Mouse (Mus musculus) intestine, embryonic 15.5 days (tissue): ENCODE results near the gene Prkce. TPM values are rescaled to one million over a fixed set of nuclear protein-coding genes. Genes with fewer than 3 reads are reported as not detected.

ENCODE experiments used
- ATAC-seq: fragments of 200-750 bp; cut with Nextera tagmentation; 2 replicates; pipeline ENCODE4 v1.8.0; 2017; ENCODE audit warnings: moderate TSS enrichment, moderate library complexity
- H3K27ac ChIP-seq: fragments of 300-500 bp; sonication (generic); 2 replicates; pipeline ENCODE4 v1.5.1; 2015; ENCODE audit warnings: mild to moderate bottlenecking, inconsistent platforms
- H3K27me3 ChIP-seq: fragments of 300-500 bp; sonication (generic); replicated peaks from 2 replicates; pipeline ENCODE4 v1.6.1; 2015; ENCODE audit warnings: inconsistent platforms
- H3K36me3 ChIP-seq: fragments of 300-500 bp; sonication (generic); 2 replicates; pipeline ENCODE4 v1.6.1; 2015; ENCODE audit warnings: inconsistent platforms
- H3K4me1 ChIP-seq: fragments of 300-500 bp; sonication (generic); replicated peaks from 2 replicates; pipeline ENCODE4 v1.6.1; 2015; ENCODE audit warnings: inconsistent platforms
- H3K4me2 ChIP-seq: fragments of 300-500 bp; sonication (generic); replicated peaks from 2 replicates; pipeline ENCODE4 v1.6.1; 2015; ENCODE audit warnings: mild to moderate bottlenecking, inconsistent platforms
- H3K4me3 ChIP-seq: fragments of 300-500 bp; sonication (generic); replicated peaks from 2 replicates; pipeline ENCODE4 v1.5.1; 2015; ENCODE audit warnings: inconsistent platforms
- H3K9ac ChIP-seq: fragments of 300-500 bp; sonication (generic); 2 replicates; pipeline ENCODE4 v1.6.1; 2015; ENCODE audit warnings: inconsistent platforms
- H3K9me3 ChIP-seq: fragments of 300-500 bp; sonication (generic); 2 replicates; pipeline ENCODE4 v1.6.1; 2016; ENCODE audit warnings: inconsistent platforms
- WGBS: fragments of 180-500 bp; shearing (Covaris S2); methylation state at CpG from one replicate; pipeline ENCODE4 v1.1.7; 2015; 5-methylcytosine and 5-hydroxymethylcytosine counted together
- polyA plus RNA-seq: library from polyadenylated mRNA; unstranded; fragments of >200 nt; fragmentation: Nextera tagmentation; extraction: Ambion mirVana; gene quantifications from 2 replicates; pipeline ENCODE4 v1.2.1, GENCODE M21; 2015

Prkce gene
- polyA plus RNA-seq, 1 experiment from 2014 or later = 6.6 TPM

DNA sequence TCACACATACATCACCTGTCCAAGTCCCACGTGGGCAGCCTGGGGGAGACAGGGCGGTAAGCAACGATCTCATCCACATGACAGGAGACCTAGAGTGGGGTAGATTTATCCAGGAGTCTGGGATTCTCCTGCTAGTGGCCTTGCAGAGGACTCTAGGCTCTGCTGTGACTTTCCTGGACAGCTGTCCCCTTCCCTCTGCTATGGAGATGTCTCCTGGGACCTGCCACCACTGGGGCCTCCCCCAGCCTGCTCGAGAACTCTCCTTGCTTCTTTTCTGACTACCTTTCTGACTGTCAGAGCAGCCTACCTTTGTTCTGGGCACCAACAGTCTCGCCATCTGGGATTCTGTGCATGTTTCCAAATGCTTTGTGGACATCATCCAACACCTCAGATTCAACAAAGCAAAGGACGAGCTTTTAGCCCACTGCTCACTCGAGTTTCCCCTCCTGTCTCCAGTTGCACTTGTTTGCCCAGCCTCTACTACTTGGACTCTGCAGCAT is 82.9 kb downstream of the Prkce start:
- H3K27me3 ChIP-seq = no peaks in the 10 kb centered on the region
- WGBS = 68% methylated on average over 7 of the region's 7 CpGs
- H3K4me2 ChIP-seq = no peak overlapping the region
- no peak overlapping the region for H3K4me3 ChIP-seq
- no peak overlapping the region for H3K27ac ChIP-seq
- no peaks in the 10 kb centered on the region for H3K36me3 ChIP-seq
- H3K4me1 ChIP-seq = peaks cover 3% of the 10 kb centered on the region; the same call in 1 of the 2 replicates
- no peak for ATAC-seq
- no peak overlapping the region for H3K9ac ChIP-seq
- H3K9me3 ChIP-seq = no peaks in the 10 kb centered on the region

DNA sequence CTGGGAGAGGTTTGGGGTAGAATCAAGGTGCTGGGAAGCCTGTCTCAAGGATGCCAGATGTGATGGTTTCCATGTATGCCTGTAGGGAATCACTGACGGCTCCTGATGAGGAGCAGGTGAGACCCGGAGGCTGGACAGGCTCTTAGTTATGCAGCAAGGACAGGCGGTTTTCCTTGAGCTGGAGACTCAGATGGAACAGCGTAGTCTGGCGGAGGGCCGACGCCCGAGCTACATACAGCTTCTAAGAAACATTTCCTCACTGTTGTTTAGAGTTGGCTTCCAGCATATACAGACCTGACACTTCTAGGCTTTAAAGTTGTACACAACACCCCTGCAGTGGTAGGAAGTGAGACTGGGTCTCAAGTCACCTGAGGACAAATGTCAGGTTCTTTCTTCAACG is 86.3 kb downstream of the Prkce start:
- Histone ChIP-seq H3K27me3 (no peaks in the 10 kb centered on the region), H3K9me3 (no peaks in the 10 kb centered on the region), H3K27ac (no peak overlapping the region), H3K4me2 (no peak overlapping the region), H3K4me3 (no peak overlapping the region), H3K9ac (no peak overlapping the region), H3K36me3 (no peaks in the 10 kb centered on the region), H3K4me1 (peaks cover 3% of the 10 kb centered on the region; the same call in 1 of the 2 replicates)
- 59% methylated on average over 9 of the region's 9 CpGs for WGBS
- ATAC-seq = no peak

DNA sequence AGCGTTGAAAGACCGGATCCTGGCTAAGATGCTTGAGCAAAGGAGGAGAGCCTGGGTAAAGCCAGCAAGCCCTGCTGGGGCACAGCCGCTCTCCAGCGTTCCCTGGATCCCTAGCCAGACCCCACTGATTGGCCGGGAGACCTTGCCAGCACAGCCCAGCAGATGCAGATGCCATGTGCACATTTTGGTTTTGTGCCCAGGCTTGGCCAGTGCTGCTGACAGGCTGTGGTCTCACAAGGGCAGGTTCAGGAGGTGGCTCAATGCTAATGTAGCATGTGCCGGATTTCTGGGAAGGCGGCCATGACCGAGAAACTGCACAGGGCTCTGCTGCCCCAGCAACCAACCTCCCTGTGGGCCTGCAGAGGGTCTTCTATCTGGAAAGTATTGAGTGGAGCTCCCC is 86.7 kb downstream of the Prkce start:
- Histone ChIP-seq H3K9ac (no peak overlapping the region), H3K9me3 (no peaks in the 10 kb centered on the region), H3K4me1 (peaks cover 3% of the 10 kb centered on the region; the same call in 1 of the 2 replicates), H3K36me3 (no peaks in the 10 kb centered on the region), H3K27me3 (no peaks in the 10 kb centered on the region), H3K4me3 (no peak overlapping the region), H3K27ac (no peak overlapping the region), H3K4me2 (no peak overlapping the region)
- 82% methylated on average over 8 of the region's 8 CpGs for WGBS
- ATAC-seq = no peak

DNA sequence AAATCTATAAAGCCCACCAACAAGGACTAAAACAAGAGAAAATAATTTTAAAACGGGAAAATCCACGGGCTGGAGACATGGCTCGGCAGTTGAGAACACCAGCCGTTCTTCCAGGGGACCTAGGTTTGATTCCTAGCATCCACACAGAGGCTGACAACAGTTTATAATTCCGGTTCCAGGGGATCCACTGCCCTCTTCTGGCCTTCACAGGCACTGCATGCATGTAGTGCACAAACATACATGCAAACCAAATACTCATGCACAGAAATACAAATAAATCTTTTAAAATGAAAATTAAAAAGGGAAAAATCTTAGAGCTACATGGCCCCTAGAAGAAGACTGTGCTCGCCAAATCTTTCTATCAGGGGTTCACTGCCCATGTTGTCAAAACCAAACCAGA is 87.4 kb downstream of the Prkce start:
- no peaks in the 10 kb centered on the region for H3K4me1 ChIP-seq

DNA sequence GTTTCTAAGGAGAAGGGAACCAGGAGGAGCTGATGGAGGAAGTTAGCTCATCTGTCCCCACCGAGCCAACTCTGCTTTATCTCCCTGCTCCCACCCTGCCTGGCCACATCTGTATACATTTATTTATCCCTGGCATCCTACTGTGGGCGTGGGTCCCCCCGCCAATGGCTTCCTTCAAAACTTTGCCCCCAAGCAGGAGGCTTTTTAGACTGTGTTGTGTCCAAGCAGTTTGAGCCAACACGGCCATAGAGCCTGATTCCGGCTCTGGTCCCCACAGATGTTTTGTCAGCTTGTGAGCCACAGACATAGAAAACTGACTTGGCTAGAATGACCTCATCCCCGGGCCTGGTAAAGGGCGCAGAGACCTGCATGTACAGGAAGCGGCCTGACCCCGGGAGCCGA is 89.1 kb downstream of the Prkce start:
- Histone ChIP-seq H3K4me3 (no peak overlapping the region), H3K9me3 (no peaks in the 10 kb centered on the region), H3K27me3 (no peaks in the 10 kb centered on the region), H3K9ac (no peak overlapping the region), H3K36me3 (no peaks in the 10 kb centered on the region), H3K4me1 (peaks cover 9% of the 10 kb centered on the region; the same call in 1 of the 2 replicates), H3K4me2 (no peak overlapping the region), H3K27ac (no peak overlapping the region)
- no peak for ATAC-seq
- 55% methylated on average over 10 of the region's 10 CpGs for WGBS

More for the DNA sequence above, 87.4 kb downstream of the Prkce start:
- Histone ChIP-seq H3K4me3 (no peak overlapping the region), H3K27ac (no peak overlapping the region), H3K27me3 (no peaks in the 10 kb centered on the region), H3K9ac (no peak overlapping the region), H3K9me3 (no peaks in the 10 kb centered on the region), H3K36me3 (no peaks in the 10 kb centered on the region), H3K4me2 (no peak overlapping the region)
- ATAC-seq = no peak
- 96% methylated on average over 6 of the region's 6 CpGs for WGBS

DNA sequence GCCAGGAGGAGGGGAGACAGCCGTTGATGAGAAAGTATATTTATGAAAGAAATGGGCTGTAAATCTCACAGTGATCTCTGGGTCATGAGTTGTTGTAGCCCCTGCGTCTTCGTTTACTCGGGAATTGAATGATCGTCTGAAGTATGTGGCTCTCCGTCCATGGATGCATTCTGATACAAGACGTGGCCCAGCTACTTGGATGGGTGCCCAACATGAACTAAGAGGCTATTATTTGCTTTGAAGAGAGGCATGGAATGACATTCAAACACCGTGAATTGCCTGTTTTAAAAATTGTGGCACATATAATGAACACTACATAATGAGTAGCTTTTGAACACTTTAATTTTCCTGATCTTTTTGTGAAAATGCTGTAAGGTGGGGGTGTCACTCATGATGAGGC is 93.5 kb downstream of the Prkce start:
- Histone ChIP-seq H3K4me1 (peaks cover 15% of the 10 kb centered on the region; the same call in 1 of the 2 replicates), H3K36me3 (no peaks in the 10 kb centered on the region)
- whole genome bisulfite sequencing = 39% methylated on average over 8 of the region's 8 CpGs

DNA sequence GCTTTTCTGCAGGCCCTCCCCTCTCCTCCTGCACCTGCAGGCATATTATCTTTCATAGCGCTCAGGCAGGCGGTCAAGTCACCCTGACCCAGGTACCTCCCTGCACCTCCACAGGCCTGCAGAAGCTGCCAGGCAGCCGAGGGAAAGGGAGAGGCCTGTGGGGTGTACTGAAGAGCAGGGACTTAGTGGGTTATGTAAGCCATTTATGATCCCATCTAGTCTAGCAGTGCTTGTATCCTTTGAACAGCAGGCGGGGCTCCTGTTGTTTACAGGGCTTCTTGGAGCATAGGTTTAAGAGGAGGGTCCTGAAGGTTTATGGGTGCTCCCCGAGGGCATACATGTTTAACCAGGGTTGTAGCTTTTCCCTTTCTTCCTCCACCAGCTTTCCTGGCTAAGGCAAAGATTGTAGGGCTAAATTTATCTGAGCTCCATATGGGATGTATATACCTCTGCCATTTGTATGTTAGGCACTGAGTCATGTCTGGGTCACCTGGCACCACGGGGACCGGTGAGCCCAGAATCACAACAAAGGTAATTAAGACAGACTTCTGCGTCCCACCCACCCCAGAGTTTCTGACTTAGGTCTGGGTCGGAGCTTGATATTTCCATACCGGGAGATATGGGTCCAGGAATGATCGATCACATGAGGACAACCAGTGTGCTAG is 96.5 kb downstream of the Prkce start:
- no peak overlapping the region for H3K9ac ChIP-seq
- ATAC-seq = peak; percentile 62
- 79% methylated on average over 11 of the region's 11 CpGs for WGBS

More for the DNA sequence above, 93.5 kb downstream of the Prkce start:
- Histone ChIP-seq H3K9me3 (no peaks in the 10 kb centered on the region), H3K27ac (no peak overlapping the region), H3K4me2 (no peak overlapping the region), H3K27me3 (no peaks in the 10 kb centered on the region), H3K9ac (no peak overlapping the region), H3K4me3 (no peak overlapping the region)
- no peak for ATAC-seq

DNA sequence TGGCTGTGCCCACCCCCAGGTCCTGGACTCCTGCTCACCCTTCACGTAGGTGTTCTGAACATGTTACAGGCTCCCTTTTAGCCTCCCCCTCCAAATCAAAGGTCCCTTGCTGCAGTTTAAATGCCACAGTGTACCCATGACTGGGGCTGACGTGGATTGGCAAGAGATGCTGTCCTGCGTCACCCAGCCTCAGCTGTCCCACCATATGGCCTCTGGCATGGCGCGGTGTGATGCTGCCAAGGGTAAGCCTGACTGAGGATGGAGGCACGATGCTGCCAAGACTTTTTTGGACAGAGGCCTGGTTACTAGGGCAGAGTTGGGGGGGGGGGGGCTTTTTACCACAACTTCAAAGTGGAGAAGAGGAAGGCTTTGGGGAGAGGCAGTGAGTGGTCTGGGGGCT is 98.5 kb downstream of the Prkce start:
- 85% methylated on average over 6 of the region's 6 CpGs for WGBS
- Histone ChIP-seq H3K9ac (no peak overlapping the region), H3K36me3 (no peaks in the 10 kb centered on the region), H3K4me1 (peaks cover 11% of the 10 kb centered on the region; the same call in 1 of the 2 replicates), H3K27ac (no peak overlapping the region), H3K9me3 (no peaks in the 10 kb centered on the region), H3K4me2 (no peak overlapping the region), H3K4me3 (no peak overlapping the region), H3K27me3 (no peaks in the 10 kb centered on the region)
- ATAC-seq = no peak

More for the DNA sequence above, 96.5 kb downstream of the Prkce start:
- Histone ChIP-seq H3K4me2 (no peak overlapping the region), H3K27me3 (no peaks in the 10 kb centered on the region), H3K4me1 (peaks cover 15% of the 10 kb centered on the region; the same call in 1 of the 2 replicates), H3K9me3 (no peaks in the 10 kb centered on the region), H3K36me3 (no peaks in the 10 kb centered on the region), H3K27ac (no peak overlapping the region), H3K4me3 (no peak overlapping the region)

DNA sequence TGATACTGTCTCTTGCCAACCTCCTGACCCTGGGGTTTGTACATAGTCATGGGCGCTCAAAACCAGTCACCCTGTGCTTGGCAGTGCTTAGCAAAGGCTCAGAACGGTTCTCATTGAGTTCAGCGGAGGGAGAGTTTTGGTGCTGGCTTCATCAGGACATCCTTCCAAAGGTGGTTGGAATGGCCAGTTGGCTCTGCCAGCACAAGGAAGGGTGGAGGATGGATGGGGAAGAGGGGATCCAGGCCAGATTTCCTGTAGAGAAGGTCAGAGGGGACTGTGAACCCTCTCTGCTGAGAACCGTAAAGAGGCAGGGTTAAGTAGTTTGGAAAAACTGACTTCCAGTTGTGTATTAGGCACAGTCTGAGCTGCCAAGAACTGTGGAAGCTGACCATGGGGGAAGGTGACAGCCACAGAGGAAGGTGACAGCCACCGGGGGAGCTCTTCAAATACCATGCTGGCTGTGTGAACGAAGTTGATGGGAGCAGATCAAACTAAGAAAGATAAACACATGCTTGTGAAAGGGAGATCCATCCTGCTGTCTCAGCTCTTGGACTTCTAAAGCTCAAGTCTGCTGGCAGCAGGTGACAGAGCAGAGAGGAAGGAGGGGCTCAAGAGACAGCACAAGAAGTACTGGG is 99.7 kb downstream of the Prkce start:
- Histone ChIP-seq H3K4me3 (no peak overlapping the region), H3K4me2 (no peak overlapping the region), H3K4me1 (peaks cover 7% of the 10 kb centered on the region), H3K9ac (no peak overlapping the region), H3K27ac (no peak overlapping the region), H3K9me3 (no peaks in the 10 kb centered on the region), H3K36me3 (no peaks in the 10 kb centered on the region), H3K27me3 (no peaks in the 10 kb centered on the region)
- 65% methylated on average over 6 of the region's 6 CpGs for WGBS
- no peak for ATAC-seq

DNA sequence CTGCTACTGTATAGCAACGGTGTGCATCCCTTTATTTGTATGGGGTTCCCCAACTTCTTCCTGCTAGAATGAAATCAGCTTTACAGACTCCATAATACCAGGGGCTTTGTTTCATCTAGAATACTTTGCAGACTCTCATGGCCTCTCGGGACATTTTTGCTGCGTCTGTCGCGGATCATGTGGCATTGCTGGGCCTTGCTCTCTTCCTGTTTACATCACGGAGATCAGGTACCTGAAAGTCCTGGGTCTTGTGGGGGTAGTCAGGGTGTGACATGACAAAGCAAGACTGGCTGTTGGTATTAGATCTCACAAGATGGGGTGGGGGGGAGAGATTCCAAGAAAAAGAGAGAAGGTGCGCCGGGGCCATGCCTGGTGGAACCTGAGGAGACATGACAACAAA is 102.1 kb downstream of the Prkce start:
- H3K4me2 ChIP-seq = no peak overlapping the region
- no peak overlapping the region for H3K4me3 ChIP-seq
- H3K27me3 ChIP-seq = no peaks in the 10 kb centered on the region
- WGBS = 85% methylated on average over 8 of the region's 8 CpGs
- no peak for ATAC-seq
- H3K9ac ChIP-seq = no peak overlapping the region
- H3K27ac ChIP-seq = no peak overlapping the region
- H3K36me3 ChIP-seq = no peaks in the 10 kb centered on the region
- H3K4me1 ChIP-seq = peaks cover 4% of the 10 kb centered on the region
- no peaks in the 10 kb centered on the region for H3K9me3 ChIP-seq

DNA sequence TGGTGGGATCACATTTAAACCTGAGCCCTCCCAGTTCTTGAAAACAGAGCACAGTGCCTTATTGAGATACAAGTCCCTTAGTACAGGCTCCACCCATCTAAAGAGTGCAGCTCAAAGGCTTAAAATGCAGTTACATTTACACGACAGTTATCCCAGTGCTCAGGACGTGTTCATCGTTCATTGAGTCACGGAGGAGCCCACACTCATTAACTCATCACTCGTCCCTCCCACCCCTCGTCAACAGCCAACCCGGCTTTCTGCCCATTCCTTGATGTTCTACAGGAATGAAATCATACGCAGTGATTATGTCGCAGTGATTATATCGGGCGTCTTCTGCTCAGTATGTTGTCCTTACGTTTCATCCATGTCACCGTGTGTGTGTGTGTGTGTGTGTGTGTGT is 102.9 kb downstream of the Prkce start:
- Histone ChIP-seq H3K36me3 (no peaks in the 10 kb centered on the region), H3K27ac (no peak overlapping the region), H3K9me3 (no peaks in the 10 kb centered on the region), H3K4me3 (no peak overlapping the region), H3K4me1 (peaks cover 4% of the 10 kb centered on the region), H3K27me3 (no peaks in the 10 kb centered on the region), H3K9ac (no peak overlapping the region), H3K4me2 (no peak overlapping the region)
- ATAC-seq = no peak
- WGBS = 93% methylated on average over 13 of the region's 13 CpGs

DNA sequence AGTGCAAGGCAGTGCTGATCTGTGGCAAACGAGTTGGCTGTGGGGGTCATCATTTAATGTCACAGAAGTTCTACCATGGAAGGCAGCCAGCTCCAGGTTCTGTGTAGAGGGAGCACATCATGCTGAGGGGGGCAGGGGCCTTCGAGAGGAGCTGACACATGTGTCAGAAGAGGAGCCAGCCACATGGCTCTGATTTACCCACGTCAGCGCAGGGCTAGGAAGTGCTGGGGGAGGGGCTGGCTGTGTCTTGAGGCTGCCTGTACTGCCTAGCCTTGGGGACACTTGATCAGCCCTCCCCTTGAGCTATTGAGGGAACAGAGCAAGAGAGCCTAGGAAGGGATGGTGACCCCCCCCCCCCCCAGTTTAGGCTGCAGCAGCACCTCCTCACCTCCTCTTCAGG is 103.7 kb downstream of the Prkce start:
- H3K4me1 ChIP-seq = peaks cover 4% of the 10 kb centered on the region
- no peak overlapping the region for H3K4me3 ChIP-seq
- peak; percentile 51 for ATAC-seq
- H3K9me3 ChIP-seq = no peaks in the 10 kb centered on the region
- no peaks in the 10 kb centered on the region for H3K27me3 ChIP-seq
- H3K9ac ChIP-seq = no peak overlapping the region
- H3K36me3 ChIP-seq = no peaks in the 10 kb centered on the region
- WGBS = 34% methylated on average over 4 of the region's 4 CpGs
- no peak overlapping the region for H3K4me2 ChIP-seq
- H3K27ac ChIP-seq = no peak overlapping the region

DNA sequence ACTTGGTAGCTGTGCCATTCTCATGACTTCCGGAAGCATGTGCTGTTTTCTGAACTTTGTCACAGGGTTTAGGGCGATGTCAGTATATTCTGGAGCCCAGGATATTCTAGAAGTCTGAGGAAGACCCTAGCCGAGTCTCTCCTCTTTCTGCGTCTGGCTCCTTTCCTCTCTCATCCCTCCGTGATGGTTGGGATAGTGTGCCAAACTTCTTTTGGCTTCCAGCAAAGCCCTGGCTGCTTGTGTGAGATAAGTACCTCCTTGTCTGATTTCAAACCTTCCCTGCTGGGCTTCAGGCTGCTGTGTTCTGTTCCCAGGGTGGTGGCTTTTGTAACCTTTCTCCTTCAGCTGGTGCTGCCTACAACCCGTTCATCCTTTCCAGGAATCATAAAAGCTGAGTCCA is 105.4 kb downstream of the Prkce start:
- Histone ChIP-seq H3K27ac (no peak overlapping the region), H3K4me1 (peaks cover 17% of the 10 kb centered on the region), H3K9ac (no peak overlapping the region), H3K36me3 (no peaks in the 10 kb centered on the region), H3K4me3 (no peak overlapping the region), H3K27me3 (no peaks in the 10 kb centered on the region), H3K9me3 (no peaks in the 10 kb centered on the region), H3K4me2 (no peak overlapping the region)
- 55% methylated on average over 6 of the region's 6 CpGs for WGBS
- ATAC-seq = no peak
